Mouse (Mus musculus) embryonic facial prominence, embryonic 12.5 days (tissue): Measurements from ENCODE around the gene Otx1. TPM values are rescaled to one million over a fixed set of nuclear protein-coding genes. Genes with fewer than 3 reads are reported as not detected.

ENCODE experiments used
- ATAC-seq: fragments of 200-750 bp; cut with Nextera tagmentation; 2 replicates; pipeline ENCODE4 v1.8.0; 2017; ENCODE audit not compliant: insufficient number of reproducible peaks, insufficient read depth, low FRiP score, low TSS enrichment
- H3K27ac ChIP-seq: fragments of 300-500 bp; sonication (generic); 2 replicates; pipeline ENCODE4 v1.5.1; 2016; ENCODE audit warnings: mild to moderate bottlenecking
- H3K27me3 ChIP-seq: fragments of 300-500 bp; sonication (generic); 2 replicates; pipeline ENCODE4 v1.6.1; 2016; ENCODE audit warnings: mild to moderate bottlenecking, moderate library complexity
- H3K36me3 ChIP-seq: fragments of 300-500 bp; sonication (generic); 2 replicates; pipeline ENCODE4 v1.6.1; 2016; ENCODE audit warnings: mild to moderate bottlenecking
- H3K4me1 ChIP-seq: fragments of 300-500 bp; sonication (generic); 2 replicates; pipeline ENCODE4 v1.6.1; 2016
- H3K4me2 ChIP-seq: fragments of 300-500 bp; sonication (generic); replicated peaks from 2 replicates; pipeline ENCODE4 v1.6.1; 2016; ENCODE audit warnings: mild to moderate bottlenecking, moderate library complexity
- H3K4me3 ChIP-seq: fragments of 300-500 bp; sonication (generic); 2 replicates; pipeline ENCODE4 v1.5.1; 2016; ENCODE audit warnings: mild to moderate bottlenecking
- H3K9ac ChIP-seq: fragments of 300-500 bp; sonication (generic); 2 replicates; pipeline ENCODE4 v1.6.1; 2016; ENCODE audit warnings: mild to moderate bottlenecking, moderate library complexity
- H3K9me3 ChIP-seq: fragments of 300-500 bp; sonication (generic); 2 replicates; pipeline ENCODE4 v1.6.1; 2016; ENCODE audit warnings: mild to moderate bottlenecking, moderate library complexity
- WGBS: fragments of 180-500 bp; shearing (Covaris S2); methylation state at CpG from one replicate; pipeline ENCODE4 v1.1.7; 2016; 5-methylcytosine and 5-hydroxymethylcytosine counted together
- polyA plus RNA-seq: library from polyadenylated mRNA; unstranded; fragments of >200 nt; fragmentation: Nextera tagmentation; extraction: Ambion mirVana; gene quantifications from 2 replicates; pipeline ENCODE4 v1.2.1, GENCODE M21; 2016

Gene Otx1
- polyA plus RNA-seq, 1 experiment from 2014 or later: 6.3 TPM

- no peaks in the 10 kb centered on the region for H3K36me3 ChIP-seq
- H3K9ac ChIP-seq: no peak overlapping the region
- H3K4me2 ChIP-seq: peak overlapping the region; percentile 90
- H3K4me3 ChIP-seq: peak overlapping the region; percentile 7; the same call in 1 of the 2 replicates
- 4% methylated on average over 32 of the region's 32 CpGs for WGBS
- peaks cover 68% of the 10 kb centered on the region for H3K27me3 ChIP-seq
- H3K9me3 ChIP-seq: no peaks in the 10 kb centered on the region
- no peak for ATAC-seq
- no peak overlapping the region for H3K27ac ChIP-seq
- peaks cover 25% of the 10 kb centered on the region for H3K4me1 ChIP-seq
Measured at GRCm38 (mm10) chr11:21998141-21999047, 4.3 kb downstream of the Otx1 start.

GRCm38 (mm10) chr11:21997561-21998140 lies 5.0 kb downstream of the Otx1 start:
- peak overlapping the region; percentile 24 for H3K4me2 ChIP-seq
- 2% methylated on average over 20 of the region's 20 CpGs for WGBS
- peaks cover 75% of the 10 kb centered on the region for H3K27me3 ChIP-seq

GRCm38 (mm10) chr11:21996661-21997560 lies 5.8 kb downstream of the Otx1 start:
- H3K9ac ChIP-seq: 0 out of 2 replicates have a peak overlapping the region, but pooled peaks have one; percentile 15
- peaks cover 76% of the 10 kb centered on the region for H3K27me3 ChIP-seq
- H3K4me2 ChIP-seq: peak overlapping the region; percentile 44
- WGBS: 1% methylated on average over 63 of the region's 63 CpGs
- H3K27ac ChIP-seq: no peak overlapping the region
- peak overlapping the region; percentile 30 for H3K4me3 ChIP-seq
- no peaks in the 10 kb centered on the region for H3K36me3 ChIP-seq
- peaks cover 21% of the 10 kb centered on the region for H3K4me1 ChIP-seq
- H3K9me3 ChIP-seq: no peaks in the 10 kb centered on the region
- 0 out of 2 replicates have a peak, but pooled peaks have one; percentile 12 for ATAC-seq

More at GRCm38 (mm10) chr11:21997561-21998140, 5.0 kb downstream of the Otx1 start:
- no peak for ATAC-seq
- no peak overlapping the region for H3K27ac ChIP-seq
- H3K9me3 ChIP-seq: no peaks in the 10 kb centered on the region
- H3K9ac ChIP-seq: no peak overlapping the region
- H3K4me3 ChIP-seq: peak overlapping the region; percentile 30; the same call in 1 of the 2 replicates
- peaks cover 25% of the 10 kb centered on the region for H3K4me1 ChIP-seq
- H3K36me3 ChIP-seq: no peaks in the 10 kb centered on the region

- H3K4me2 ChIP-seq: peak overlapping the region; percentile 44
- H3K4me1 ChIP-seq: peaks cover 20% of the 10 kb centered on the region
- H3K4me3 ChIP-seq: peak overlapping the region; percentile 30
- no peaks in the 10 kb centered on the region for H3K9me3 ChIP-seq
- peaks cover 72% of the 10 kb centered on the region for H3K27me3 ChIP-seq
- H3K36me3 ChIP-seq: no peaks in the 10 kb centered on the region
- no peak for ATAC-seq
- no peak overlapping the region for H3K27ac ChIP-seq
- WGBS: 2% methylated on average over 13 of the region's 13 CpGs
- 0 out of 2 replicates have a peak overlapping the region, but pooled peaks have one; percentile 15 for H3K9ac ChIP-seq
Measured at GRCm38 (mm10) chr11:21996325-21996647, 6.4 kb downstream of the Otx1 start.

GRCm38 (mm10) chr11:21995534-21996324 lies 7.0 kb downstream of the Otx1 start:
- peak overlapping the region; percentile 44 for H3K4me2 ChIP-seq
- no peaks in the 10 kb centered on the region for H3K9me3 ChIP-seq
- no peak for ATAC-seq
- WGBS: 6% methylated on average over 27 of the region's 27 CpGs
- H3K9ac ChIP-seq: peak overlapping the region; percentile 15; the same call in 1 of the 2 replicates
- H3K4me3 ChIP-seq: peak overlapping the region; percentile 30
- H3K27me3 ChIP-seq: peaks cover 71% of the 10 kb centered on the region
- no peak overlapping the region for H3K27ac ChIP-seq
- no peaks in the 10 kb centered on the region for H3K36me3 ChIP-seq
- H3K4me1 ChIP-seq: peaks cover 14% of the 10 kb centered on the region

GRCm38 (mm10) chr11:21994377-21995370 lies 8.0 kb downstream of the Otx1 start:
- H3K36me3 ChIP-seq: no peaks in the 10 kb centered on the region

GRCm38 (mm10) chr11:21993597-21994376 lies 8.9 kb downstream of the Otx1 start:
- ATAC-seq: no peak
- H3K27ac ChIP-seq: 0 out of 2 replicates have a peak overlapping the region, but pooled peaks have one; percentile 14

More at GRCm38 (mm10) chr11:21994377-21995370, 8.0 kb downstream of the Otx1 start:
- Histone ChIP-seq H3K4me2 (no peak overlapping the region), H3K4me1 (peaks cover 11% of the 10 kb centered on the region; the same call in 1 of the 2 replicates), H3K27ac (no peak overlapping the region), H3K27me3 (peaks cover 64% of the 10 kb centered on the region), H3K4me3 (no peak overlapping the region), H3K9ac (no peak overlapping the region), H3K9me3 (no peaks in the 10 kb centered on the region)
- WGBS: 3% methylated on average over 34 of the region's 34 CpGs
- ATAC-seq: no peak

GRCm38 (mm10) chr11:21992761-21993596 lies 9.7 kb downstream of the Otx1 start:
- H3K9ac ChIP-seq: peak overlapping the region; percentile 39; the same call in 1 of the 2 replicates
- 2% methylated on average over 96 of the region's 96 CpGs for WGBS
- H3K4me3 ChIP-seq: peak overlapping the region; percentile 22; the same call in 1 of the 2 replicates
- no peaks in the 10 kb centered on the region for H3K9me3 ChIP-seq
- ATAC-seq: peak; percentile 61; the same call in 1 of the 2 replicates
- no peaks in the 10 kb centered on the region for H3K36me3 ChIP-seq
- peak overlapping the region; percentile 30 for H3K4me2 ChIP-seq
- 0 out of 2 replicates have a peak overlapping the region, but pooled peaks have one; percentile 14 for H3K27ac ChIP-seq
- H3K27me3 ChIP-seq: peaks cover 62% of the 10 kb centered on the region
- peaks cover 11% of the 10 kb centered on the region; the same call in 1 of the 2 replicates for H3K4me1 ChIP-seq

More at GRCm38 (mm10) chr11:21993597-21994376, 8.9 kb downstream of the Otx1 start:
- Histone ChIP-seq H3K9me3 (no peaks in the 10 kb centered on the region), H3K9ac (peak overlapping the region; percentile 39; the same call in 1 of the 2 replicates), H3K27me3 (peaks cover 64% of the 10 kb centered on the region), H3K4me1 (peaks cover 11% of the 10 kb centered on the region; the same call in 1 of the 2 replicates), H3K4me2 (peak overlapping the region; percentile 30), H3K4me3 (peak overlapping the region; percentile 22; the same call in 1 of the 2 replicates), H3K36me3 (no peaks in the 10 kb centered on the region)
- WGBS: 3% methylated on average over 47 of the region's 47 CpGs
